22 mouse cellular contexts compared by ENCODE assay signal in the genomic region with DNA sequence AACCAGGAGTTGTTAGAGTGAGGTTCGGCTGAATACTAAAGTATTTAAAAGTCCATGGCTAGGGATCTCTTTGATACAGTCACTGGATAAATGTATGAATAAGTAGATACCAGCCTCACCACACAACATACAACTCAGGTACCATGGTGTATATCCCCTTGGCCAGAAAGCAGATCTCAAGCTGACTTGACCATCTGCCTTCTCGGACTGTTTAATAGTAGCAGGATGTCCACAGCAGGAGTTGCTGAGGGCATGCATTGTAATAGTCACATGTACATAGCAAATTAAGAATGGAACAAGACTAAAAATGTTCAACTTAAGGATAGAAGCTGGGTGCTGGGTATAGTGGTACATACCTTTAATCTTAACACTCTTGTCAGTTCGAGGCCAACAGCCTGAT.
DNase-seq lines count a peak whose midpoint lies in the region; ATAC-seq lines count a peak whose summit lies in the region.
"Had no signal": no experiment of that assay in that cellular context is flagged by ENCODE, and none has a peak within 500 bp of the region (broad histone marks: within the 10 kb centered on the region; RNA-seq: fewer than 3 reads in every experiment).

No protein-coding gene starts in this region.

- H3K9me3 ChIP-seq in forebrain, embryonic 14.5 days (replicated peaks; ENCODE audit: control insufficient read depth, low read length): no peaks in the 10 kb centered on the region
- no peaks in the 10 kb centered on the region for H3K9me3 ChIP-seq in hindbrain, embryonic 13.5 days
- H3K9me3 ChIP-seq in neural tube, embryonic 15.5 days (replicated peaks): no peaks in the 10 kb centered on the region
- H3K9me3 ChIP-seq: embryonic facial prominence, embryonic 13.5 days; forebrain, embryonic 12.5 days; heart, embryonic 13.5 days had no signal

- 85% methylated on average over 3 of the region's 3 CpGs for WGBS in forebrain, embryonic 14.5 days
- 92% methylated on average over 3 of the region's 3 CpGs for WGBS in hindbrain, embryonic 13.5 days
- 88% methylated on average over 3 of the region's 3 CpGs for WGBS in neural tube, embryonic 15.5 days

- no peaks in the 10 kb centered on the region for H3K36me3 ChIP-seq in forebrain, embryonic 14.5 days (ENCODE audit: control insufficient read depth, insufficient read depth, low read length)
- no peaks in the 10 kb centered on the region for H3K36me3 ChIP-seq in hindbrain, embryonic 13.5 days
- H3K36me3 ChIP-seq in neural tube, embryonic 15.5 days: no peaks in the 10 kb centered on the region
- H3K36me3 ChIP-seq: embryonic facial prominence, embryonic 13.5 days; forebrain, embryonic 12.5 days; G1E; heart, embryonic 13.5 days had no signal

- no peak overlapping the region for H3K4me3 ChIP-seq in forebrain, embryonic 14.5 days (ENCODE audit: low read depth, low read length)
- H3K4me3 ChIP-seq in hindbrain, embryonic 13.5 days: no peak overlapping the region
- no peak overlapping the region for H3K4me3 ChIP-seq in neural tube, embryonic 15.5 days (replicated peaks)
- H3K4me3 ChIP-seq: embryonic facial prominence, embryonic 13.5 days; forebrain, embryonic 12.5 days; heart, embryonic 13.5 days had no signal

- H3K9ac ChIP-seq in forebrain, embryonic 14.5 days (ENCODE audit: low read length): no peak overlapping the region
- H3K9ac ChIP-seq in hindbrain, embryonic 13.5 days: no peak overlapping the region
- H3K9ac ChIP-seq in neural tube, embryonic 15.5 days (replicated peaks): no peak overlapping the region
- H3K9ac ChIP-seq: embryonic facial prominence, embryonic 13.5 days; forebrain, embryonic 12.5 days; forebrain, postnatal 0 days; heart, embryonic 13.5 days had no signal

- no peaks in the 10 kb centered on the region for H3K27me3 ChIP-seq in forebrain, embryonic 14.5 days (replicated peaks; ENCODE audit: control insufficient read depth, insufficient read depth, low read length)
- H3K27me3 ChIP-seq in hindbrain, embryonic 13.5 days: peaks cover 58% of the 10 kb centered on the region
- H3K27me3 ChIP-seq in neural tube, embryonic 15.5 days (replicated peaks): no peaks in the 10 kb centered on the region
- H3K27me3 ChIP-seq: embryonic facial prominence, embryonic 13.5 days; forebrain, embryonic 12.5 days; heart, embryonic 13.5 days had no signal

- H3K4me1 ChIP-seq in forebrain, embryonic 14.5 days (ENCODE audit: control insufficient read depth, insufficient read depth, low read length): no peaks in the 10 kb centered on the region
- no peaks in the 10 kb centered on the region for H3K4me1 ChIP-seq in hindbrain, embryonic 13.5 days (replicated peaks)
- no peaks in the 10 kb centered on the region for H3K4me1 ChIP-seq in neural tube, embryonic 15.5 days
- H3K4me1 ChIP-seq: forebrain, embryonic 12.5 days; heart, embryonic 13.5 days had no signal

- no peak overlapping the region for H3K27ac ChIP-seq in forebrain, embryonic 14.5 days (ENCODE audit: low read depth, low read length)
- H3K27ac ChIP-seq in hindbrain, embryonic 13.5 days: no peak overlapping the region
- H3K27ac ChIP-seq in neural tube, embryonic 15.5 days (replicated peaks): no peak overlapping the region
- H3K27ac ChIP-seq: embryonic facial prominence, embryonic 13.5 days; forebrain, embryonic 12.5 days; heart, embryonic 13.5 days had no signal

- ATAC-seq in cerebellum, adult (ENCODE audit: insufficient number of reproducible peaks, low FRiP score, low TSS enrichment): peak; percentile 94
- no peak for ATAC-seq in forebrain, embryonic 14.5 days
- no peak for ATAC-seq in hindbrain, embryonic 13.5 days (ENCODE audit: low FRiP score)
- no peak for ATAC-seq in neural tube, embryonic 15.5 days (ENCODE audit: low FRiP score)
- ATAC-seq: CD4-positive, CD25-positive, alpha-beta regulatory T cell, adult 4 months; forebrain, postnatal 0 days; hindbrain, embryonic 16.5 days; inflammation-experienced regulatory T-cells, adult 6 months; intestine, postnatal 0 days had no signal

- no peak overlapping the region for H3K4me2 ChIP-seq in forebrain, embryonic 14.5 days (ENCODE audit: low read length)
- H3K4me2 ChIP-seq in hindbrain, embryonic 13.5 days: no peak overlapping the region
- no peak overlapping the region for H3K4me2 ChIP-seq in neural tube, embryonic 15.5 days
- H3K4me2 ChIP-seq: embryonic facial prominence, embryonic 13.5 days; forebrain, embryonic 12.5 days; heart, embryonic 13.5 days had no signal

- no peak for DNase-seq in cerebellum, postnatal 4 days (ENCODE audit: low spot score in 2 of 2)
- DNase-seq in cerebellum, adult 11-12 months: peak; percentile 87
- peak; percentile 96 for DNase-seq in cerebellum, adult 9-10 months
- DNase-seq in cerebellum, postnatal 25 days: peak; percentile 83 to 87
- no peak for DNase-seq in forebrain, embryonic 14.5 days (ENCODE audit: low spot score)
- DNase-seq: adrenal gland, adult 8-10 months; adrenal gland, postnatal 36 days; B cell, adult 2 months; forebrain, postnatal 0 days; gastrocnemius, postnatal 14 days; heart, postnatal 36 days had no signal

Comparison
In these comparisons a context has a peak if more than half of its experiments do, and no peak if none do; other contexts are left out.
1. DNase-seq: peak in cerebellum, adult 11-12 months (single experiment), cerebellum, adult 9-10 months (single experiment) and cerebellum, postnatal 25 days (2 of 2); none in cerebellum, postnatal 4 days (0 of 2) and forebrain, embryonic 14.5 days (single experiment).